Mouse (Mus musculus): Measurements from ENCODE around the gene Rrm2. TPM values are rescaled to one million over a fixed set of nuclear protein-coding genes. Genes with fewer than 3 reads are reported as not detected.

Rrm2 gene
- total and polyA plus RNA-seq, 3 experiments: 88.2 to 158 (median 127) TPM

GRCm38 (mm10) chr12:24707954-24708823 lies at the start of gene Rrm2 (continued):
- TF ChIP-seq ELF1 (IDR thresholded peaks at IDR 0.05; ENCODE audit: low read depth, low read length) (0 out of 2 replicates have a peak, but pooled peaks have one; percentile 49), USF2 (IDR thresholded peaks at IDR 0.05; ENCODE audit: borderline replicate concordance in 1 of 2, insufficient read depth in 1 of 2, low read depth in 1 of 2, low read length in 2 of 2) (no peak), CHD2 (IDR thresholded peaks at IDR 0.05; ENCODE audit: low read length) (no peak), GATA1 (IDR thresholded peaks at IDR 0.05; ENCODE audit: low read depth, low read length) (no peak)

- H3K79me2 ChIP-seq (ENCODE audit: control insufficient read depth, insufficient read depth, low read length, poor library complexity): no peaks in the 10 kb centered on the region
- TF ChIP-seq USF1 (IDR thresholded peaks at IDR 0.05; ENCODE audit: low read depth, low read length) (no peak), NRF1 (IDR thresholded peaks at IDR 0.05; ENCODE audit: insufficient read depth, low read depth, low read length, poor library complexity, severe bottlenecking) (no peak), USF2 (IDR thresholded peaks at IDR 0.05; ENCODE audit: borderline replicate concordance in 1 of 2, insufficient read depth in 1 of 2, low read depth in 1 of 2, low read length in 2 of 2) (no peak), MAZ (IDR thresholded peaks at IDR 0.05; ENCODE audit: low read depth, low read length) (no peak), MAFK (IDR thresholded peaks at IDR 0.05; ENCODE audit: borderline replicate concordance, low read depth, low read length) (no peak), POLR2A (IDR thresholded peaks at IDR 0.05; ENCODE audit: control insufficient read depth in 1 of 2, insufficient read depth in 1 of 2, low read depth in 1 of 2, low read length in 2 of 2, poor library complexity in 1 of 2) (no peak), ZC3H11A (IDR thresholded peaks at IDR 0.05; ENCODE audit: low read depth, low read length) (no peak), BHLHE40 (IDR thresholded peaks at IDR 0.05; ENCODE audit: borderline replicate concordance, low read depth, low read length) (no peak), MEF2A (IDR thresholded peaks at IDR 0.05; ENCODE audit: extremely low read depth, insufficient replicate concordance, low read depth, low read length, poor library complexity, severe bottlenecking) (no peak), KAT2A (conservative IDR thresholded peaks at IDR 0.05; ENCODE audit: low read depth, low read length) (no peak), TCF12 (IDR thresholded peaks at IDR 0.05; ENCODE audit: low read depth, low read length) (no peak), NELFE (IDR thresholded peaks at IDR 0.05; ENCODE audit: low read depth, low read length) (no peak), ZKSCAN1 (IDR thresholded peaks at IDR 0.05; ENCODE audit: low read depth, low read length) (no peak), ZNF384 (IDR thresholded peaks at IDR 0.05; ENCODE audit: low read depth, low read length) (no peak), POLR2AphosphoS5 (IDR thresholded peaks at IDR 0.05; ENCODE audit: borderline replicate concordance, low read depth, low read length) (no peak), MAX (IDR thresholded peaks at IDR 0.05; ENCODE audit: low read length) (no peak), JUND (IDR thresholded peaks at IDR 0.05; ENCODE audit: low read depth, low read length) (no peak), MYB (IDR thresholded peaks at IDR 0.05; ENCODE audit: low read depth, low read length) (no peak), ETS1 (IDR thresholded peaks at IDR 0.05; ENCODE audit: low read depth, low read length) (no peak), POLR2AphosphoS2 (IDR thresholded peaks at IDR 0.05; ENCODE audit: low read length) (no peak), EP300 (IDR thresholded peaks at IDR 0.05; ENCODE audit: low read depth in 1 of 2, low read length in 2 of 2) (peak in 1 of 2 experiments; percentile 53; a peak in 2 of 4 replicates), HCFC1 (IDR thresholded peaks at IDR 0.05; ENCODE audit: low read depth, low read length) (no peak), CHD2 (IDR thresholded peaks at IDR 0.05; ENCODE audit: low read length) (no peak), GATA1 (IDR thresholded peaks at IDR 0.05; ENCODE audit: low read depth, low read length) (peak; percentile 70), SMC3 (IDR thresholded peaks at IDR 0.05; ENCODE audit: low read depth, low read length) (no peak), SIN3A (IDR thresholded peaks at IDR 0.05; ENCODE audit: low read length) (0 out of 2 replicates have a peak, but pooled peaks have one; percentile 39), CTCF (IDR thresholded peaks at IDR 0.05 in 2 of 3, conservative IDR thresholded peaks at IDR 0.05 in 1 of 3; ENCODE audit: control insufficient read depth in 1 of 3, insufficient read depth in 1 of 3, low read depth in 2 of 3, low read length in 3 of 3, poor library complexity in 1 of 3, severe bottlenecking in 1 of 3) (no peak), UBTF (IDR thresholded peaks at IDR 0.05; ENCODE audit: borderline replicate concordance, insufficient read depth, low read depth, low read length) (no peak), TAL1 (IDR thresholded peaks at IDR 0.05; ENCODE audit: low read length) (peak; percentile 47), MXI1 (IDR thresholded peaks at IDR 0.05; ENCODE audit: low read depth, low read length) (no peak)
- no peak overlapping the region for H3K9ac ChIP-seq (ENCODE audit: control insufficient read depth, low read depth, low read length, poor library complexity, severe bottlenecking)
- no peaks in the 10 kb centered on the region for H3K9me3 ChIP-seq (replicated peaks; ENCODE audit: insufficient read depth, low read length)
- H3K36me3 ChIP-seq (ENCODE audit: control insufficient read depth in 1 of 2, insufficient read depth in 2 of 2, low read length in 2 of 2): peaks cover 0 to 11% of the 10 kb centered on the region in 2 experiments; a peak in 2 of 4 replicates
- peak; percentile 59 for DNase-seq (ENCODE audit: low read depth, low spot score)
- no peak overlapping the region for H3K27ac ChIP-seq (ENCODE audit: control insufficient read depth, low read depth, low read length)
- no peaks in the 10 kb centered on the region for H3K27me3 ChIP-seq (ENCODE audit: control insufficient read depth in 1 of 2, insufficient read depth in 2 of 2, low read length in 2 of 2)
- no peak overlapping the region for H3K4me3 ChIP-seq (ENCODE audit: control insufficient read depth in 1 of 2, insufficient read depth in 1 of 2, low read depth in 2 of 2, low read length in 2 of 2)
- H3K4me1 ChIP-seq (ENCODE audit: control insufficient read depth in 1 of 2, insufficient read depth in 2 of 2, low read length in 2 of 2): peaks cover 0 to 6% of the 10 kb centered on the region in 2 experiments; a peak in 3 of 4 replicates
Measured at GRCm38 (mm10) chr12:24658998-24659397, 49.0 kb upstream of the Rrm2 start.
